Mouse (Mus musculus): ENCODE data around the gene Dpf3.

The Dpf3 gene

GRCm38 (mm10) chr12:83301616-83302319 is 185.7 kb downstream of the Dpf3 start:
- DNase-seq (ENCODE audit: inconsistent age in 2 of 2, low spot score in 1 of 2) = peak; percentile 83 to 92

DNA sequence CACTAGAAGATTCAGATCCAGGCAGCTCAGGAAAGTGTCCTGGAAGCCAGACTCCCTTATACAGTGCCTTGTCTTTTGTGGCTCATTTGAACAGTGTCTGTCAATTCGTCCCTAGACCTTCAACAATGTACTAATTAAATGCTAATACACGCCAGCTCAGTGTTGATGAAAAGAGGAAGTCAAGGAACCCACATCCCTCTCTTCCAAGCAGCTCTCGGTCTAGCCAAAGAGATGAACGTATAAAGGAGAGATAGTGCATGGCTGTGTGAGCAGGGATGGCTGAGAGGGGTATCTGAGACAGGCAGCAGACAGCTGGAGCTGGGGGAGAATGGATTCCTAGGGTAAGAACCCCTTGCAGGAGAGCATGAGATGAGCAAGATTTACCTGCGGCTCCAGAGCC is 189.2 kb downstream of the Dpf3 start:
- no peak for DNase-seq (ENCODE audit: inconsistent age in 2 of 2, low spot score in 1 of 2)

- DNase-seq (ENCODE audit: inconsistent age in 2 of 2, low spot score in 1 of 2) = no peak
These were observed 192.5 kb downstream of the Dpf3 start for GRCm38 (mm10) chr12:83295031-83295430.

DNA sequence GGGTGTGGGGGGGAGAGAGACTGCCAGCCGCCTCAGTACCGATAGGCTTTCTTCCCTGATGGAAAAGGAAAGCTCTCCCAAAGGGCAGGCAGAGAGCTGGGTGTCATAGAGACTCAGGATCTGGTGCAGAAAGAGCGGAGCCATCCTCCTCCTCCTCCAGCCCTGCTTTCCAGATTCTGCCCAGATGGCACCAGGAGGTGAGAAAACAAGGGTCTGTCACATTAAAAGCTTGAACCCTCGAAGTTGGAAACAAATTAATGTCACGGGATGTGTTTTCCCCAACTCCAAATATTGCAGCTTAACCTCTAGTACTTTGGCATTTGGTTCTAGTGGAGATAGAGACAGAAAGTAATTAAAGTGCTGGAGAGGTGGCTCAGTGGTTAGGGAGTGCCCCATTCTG is 195.6 kb downstream of the Dpf3 start:
- no peak for DNase-seq (ENCODE audit: inconsistent age in 2 of 2, low spot score in 1 of 2)

GRCm38 (mm10) chr12:83286496-83287492 is 200.7 kb downstream of the Dpf3 start:
- no peak for DNase-seq (ENCODE audit: inconsistent age in 2 of 2, low spot score in 1 of 2)

DNA sequence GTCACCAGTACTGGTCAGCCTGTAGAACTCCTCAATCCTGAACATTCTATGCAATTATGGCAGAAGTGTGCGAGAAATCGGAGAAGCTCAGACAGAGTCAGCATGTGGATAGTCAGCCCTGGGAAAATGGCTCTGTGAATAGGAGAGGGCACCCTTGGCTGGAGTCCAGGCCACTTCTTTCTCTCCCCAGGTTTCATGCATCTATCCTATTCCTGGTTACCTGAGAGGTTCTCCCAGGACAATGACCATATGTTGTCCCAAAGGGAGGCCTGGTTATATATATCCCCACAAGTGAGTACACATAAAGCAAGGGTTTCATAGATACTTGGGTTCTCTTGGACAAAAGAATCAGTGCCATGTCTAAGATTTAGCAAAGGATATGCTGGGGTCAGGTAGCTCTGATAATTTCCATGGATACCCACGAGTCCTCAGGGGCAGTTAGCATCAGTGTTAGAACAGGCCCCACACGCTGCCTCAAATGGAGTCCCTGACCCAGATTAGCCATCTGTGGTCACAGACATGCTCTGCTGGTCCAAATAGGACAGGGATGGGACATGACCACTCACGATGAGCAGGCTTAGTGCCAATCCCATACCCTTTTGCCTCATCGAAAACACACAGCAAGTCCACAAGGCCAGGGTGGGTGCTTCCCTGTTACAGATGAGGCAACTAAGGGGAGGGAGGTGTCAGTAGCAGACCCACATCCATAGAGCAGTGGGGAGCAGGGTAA is 203.8 kb downstream of the Dpf3 start:
- no peak for DNase-seq (ENCODE audit: inconsistent age in 2 of 2, low spot score in 1 of 2)

DNA sequence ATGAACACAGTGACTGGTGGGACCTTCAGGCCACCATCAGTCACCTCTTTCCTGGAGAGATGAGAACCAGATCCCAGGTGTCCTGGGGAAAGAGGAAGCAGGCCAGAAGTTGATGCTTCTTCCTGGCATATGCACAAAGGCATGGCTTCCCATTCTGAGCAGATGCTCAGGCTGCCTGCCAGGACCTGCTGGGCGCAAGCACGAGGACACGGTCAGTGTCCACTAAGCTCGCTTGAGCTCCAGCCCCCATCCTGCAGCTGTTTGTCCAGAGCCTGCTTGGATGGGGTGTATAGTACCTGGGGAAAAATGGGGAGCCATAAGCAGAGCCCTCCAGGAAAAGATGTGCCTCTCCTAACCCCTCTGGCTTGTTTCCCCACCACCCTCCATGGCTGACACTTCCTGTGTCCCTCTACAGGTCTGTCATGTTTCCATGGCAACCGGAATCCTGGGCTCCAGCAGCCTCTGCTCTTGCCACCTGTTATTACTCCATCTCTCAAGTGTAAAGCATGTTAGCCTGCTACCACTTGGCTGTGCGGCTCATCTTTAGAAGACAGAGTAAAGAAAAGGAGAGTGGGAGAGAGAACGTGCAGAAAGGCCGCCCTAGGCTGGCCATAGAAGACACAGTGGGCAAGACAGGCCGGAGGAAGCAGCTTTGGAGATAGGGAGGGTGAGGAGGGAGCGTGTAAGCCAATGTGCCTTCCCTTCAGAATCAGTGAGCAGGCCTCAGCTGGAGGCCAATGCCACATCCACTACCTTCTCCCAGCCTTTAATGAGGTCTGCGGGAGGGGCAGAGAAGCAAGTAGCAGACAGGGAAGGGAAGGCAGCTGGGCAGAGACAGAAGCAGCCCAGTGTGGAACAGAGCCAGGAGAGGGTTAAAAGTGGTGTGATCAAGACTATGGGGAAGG is 209.7 kb downstream of the Dpf3 start:
- DNase-seq (ENCODE audit: inconsistent age in 2 of 2, low spot score in 1 of 2) = no peak

DNA sequence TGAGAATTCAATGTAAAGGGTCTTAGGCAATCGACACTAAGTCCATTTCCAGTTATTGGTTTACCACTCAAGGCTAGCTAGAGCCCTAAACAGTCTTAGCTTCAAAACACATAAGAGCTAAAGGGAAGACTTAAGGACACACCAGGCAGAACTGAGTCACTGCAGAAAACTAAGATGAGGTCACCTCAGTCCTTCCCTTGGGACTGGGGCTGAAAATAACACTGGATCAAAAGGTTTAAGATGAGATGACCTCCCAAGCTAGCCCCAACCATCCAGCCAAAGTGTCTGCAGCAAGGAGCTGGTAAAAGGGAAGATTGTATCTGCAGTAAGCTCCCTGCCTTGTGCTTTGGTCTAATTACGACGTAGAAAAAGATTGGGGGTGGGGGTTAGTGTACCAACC is 216.3 kb downstream of the Dpf3 start:
- peak; percentile 13 to 80 for DNase-seq (ENCODE audit: inconsistent age in 2 of 2, low spot score in 1 of 2)

GRCm38 (mm10) chr12:83268504-83268922 is 219.0 kb downstream of the Dpf3 start:
- peak; percentile 19 to 68 for DNase-seq (ENCODE audit: inconsistent age in 2 of 2, low spot score in 1 of 2)

DNA sequence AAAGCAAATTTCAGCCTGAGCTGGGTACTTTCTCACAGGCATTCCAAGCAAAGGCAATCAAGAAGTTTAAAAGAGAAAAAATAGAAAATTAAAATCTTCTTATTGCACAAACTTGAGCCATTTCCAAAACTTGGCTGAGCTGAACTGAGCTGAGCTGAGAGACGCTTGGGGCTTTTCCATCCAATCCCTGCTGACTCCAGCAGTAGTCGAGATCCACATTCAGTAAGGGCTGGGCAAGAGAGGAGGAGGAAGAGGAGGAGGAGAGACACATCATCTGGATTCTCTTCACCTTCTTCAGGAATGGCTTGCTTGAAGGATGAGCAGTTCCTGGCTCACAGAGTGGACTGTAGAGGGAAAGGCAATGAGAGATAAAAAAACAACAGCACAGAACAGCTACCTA is 227.0 kb downstream of the Dpf3 start:
- DNase-seq (ENCODE audit: inconsistent age in 2 of 2, low spot score in 1 of 2) = no peak

DNA sequence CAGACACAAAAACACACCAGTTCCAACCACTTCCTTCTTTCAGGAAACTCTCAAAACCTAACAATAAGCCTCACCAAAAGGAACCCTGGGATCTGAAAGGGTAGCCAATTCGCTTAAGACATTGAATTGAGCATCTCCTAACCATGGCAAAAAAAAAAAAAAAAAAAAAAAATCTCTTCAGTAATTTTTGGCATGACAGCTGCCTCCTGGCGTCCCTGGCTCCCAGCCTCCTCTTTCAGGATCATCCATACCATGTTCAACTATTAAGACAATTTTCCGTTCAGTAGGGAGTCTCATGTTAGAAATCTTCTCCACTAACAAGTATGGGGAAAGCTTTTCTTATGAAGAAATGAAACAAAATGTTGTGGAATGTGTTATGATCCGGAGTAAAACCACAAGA is 233.1 kb downstream of the Dpf3 start:
- DNase-seq (ENCODE audit: inconsistent age in 2 of 2, low spot score in 1 of 2) = no peak

DNA sequence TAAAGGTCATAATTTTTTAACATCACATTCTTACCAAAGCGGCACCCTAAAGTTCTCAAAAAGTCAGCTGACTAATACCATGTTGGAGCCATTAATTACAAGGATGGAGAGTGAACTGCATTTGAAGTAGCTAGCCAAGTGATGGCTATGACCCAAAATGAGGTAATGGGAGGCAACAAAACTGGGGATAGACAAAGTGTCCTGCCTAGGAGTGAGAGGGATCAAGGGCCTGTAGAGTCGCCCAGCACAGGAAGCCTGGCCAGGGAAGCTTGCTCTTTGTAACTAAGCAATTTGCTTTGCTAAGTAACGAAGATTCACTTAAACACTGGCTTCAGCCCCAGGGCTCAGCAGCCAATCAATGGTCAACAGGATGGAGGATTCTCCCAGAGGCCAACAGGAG is 238.4 kb downstream of the Dpf3 start:
- no peak for DNase-seq (ENCODE audit: inconsistent age in 2 of 2, low spot score in 1 of 2)

GRCm38 (mm10) chr12:83248636-83249035 is 238.9 kb downstream of the Dpf3 start:
- DNase-seq (ENCODE audit: inconsistent age in 2 of 2, low spot score in 1 of 2) = no peak

DNA sequence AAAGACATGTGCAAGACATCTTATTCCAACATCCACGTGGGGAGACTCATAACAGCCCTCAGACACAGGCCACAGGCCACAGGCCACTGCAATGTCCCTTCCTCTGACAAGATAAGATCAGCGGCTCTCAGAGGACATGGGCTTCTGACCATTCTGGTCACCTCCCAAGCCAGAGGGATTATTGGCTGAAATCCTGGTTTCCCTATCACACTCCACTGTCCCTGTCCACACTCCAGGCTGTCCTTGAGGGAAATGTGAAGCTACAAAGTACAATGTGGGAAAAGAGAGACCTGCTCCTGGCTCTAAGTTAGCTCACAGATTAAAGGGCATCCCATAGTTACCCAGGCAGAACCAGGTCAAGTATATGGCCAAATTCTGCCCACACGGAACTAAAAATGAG is 239.8 kb downstream of the Dpf3 start:
- DNase-seq (ENCODE audit: inconsistent age in 2 of 2, low spot score in 1 of 2) = no peak

DNA sequence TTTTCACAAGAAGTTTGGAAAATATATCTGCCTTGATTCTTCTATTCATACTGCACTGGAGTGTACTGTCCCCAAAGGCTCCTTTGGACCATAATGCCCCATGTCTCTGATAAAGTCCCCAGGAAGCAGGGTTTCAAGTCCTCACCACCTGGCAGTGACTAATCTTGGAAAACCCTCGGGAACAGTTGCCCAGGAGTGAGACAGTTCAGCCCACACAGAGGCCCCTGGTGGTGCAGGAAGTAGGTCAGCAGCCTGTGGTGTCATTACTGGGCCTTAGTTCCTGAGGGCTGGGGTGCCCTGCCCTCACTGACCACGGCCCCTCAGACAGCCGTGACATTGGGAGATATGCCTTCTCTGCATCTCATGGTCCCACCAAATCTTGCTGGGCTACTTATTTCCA is 246.5 kb downstream of the Dpf3 start:
- DNase-seq (ENCODE audit: inconsistent age in 2 of 2, low spot score in 1 of 2) = no peak

DNA sequence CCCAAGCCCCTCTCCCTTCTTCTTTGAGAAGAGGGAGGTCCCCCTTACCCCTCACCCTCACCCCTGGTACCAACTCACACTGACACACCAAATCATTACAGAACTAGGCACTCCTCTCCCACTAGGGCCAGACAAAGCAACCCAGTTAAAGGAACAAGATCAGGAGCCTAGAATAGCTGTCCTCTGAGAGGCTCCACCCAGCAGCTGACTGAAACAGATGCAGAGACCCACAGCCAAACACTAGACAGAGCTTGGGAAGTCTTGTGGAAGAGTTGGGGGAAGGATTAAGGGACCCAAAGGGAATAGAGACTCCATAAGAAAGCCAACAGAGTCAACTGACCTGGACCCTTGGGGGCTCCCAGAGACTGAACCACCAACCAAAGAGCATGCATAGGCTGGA is 246.9 kb downstream of the Dpf3 start:
- no peak for DNase-seq (ENCODE audit: inconsistent age in 2 of 2, low spot score in 1 of 2)

DNA sequence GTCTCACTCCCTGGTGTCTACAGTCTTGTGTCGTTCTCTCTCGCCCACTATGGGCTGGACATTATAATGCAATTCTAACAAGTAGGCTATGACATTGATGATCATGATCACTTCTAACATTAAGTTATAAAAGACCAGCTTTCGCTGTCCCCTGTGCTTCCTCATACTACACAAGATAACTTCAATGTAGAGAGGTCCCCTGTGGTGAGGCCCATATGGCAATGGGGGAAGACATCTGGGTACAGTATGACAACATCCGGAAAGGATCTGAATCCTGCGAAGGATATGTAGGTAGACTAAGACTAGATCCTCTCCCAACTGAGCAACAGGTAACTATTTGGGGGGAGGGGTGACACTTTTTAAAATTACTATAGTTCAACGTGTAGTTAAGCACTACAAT is 251.7 kb downstream of the Dpf3 start:
- no peak for DNase-seq (ENCODE audit: inconsistent age in 2 of 2, low spot score in 1 of 2)

GRCm38 (mm10) chr12:83234981-83235380 is 252.5 kb downstream of the Dpf3 start:
- DNase-seq (ENCODE audit: inconsistent age in 2 of 2, low spot score in 1 of 2) = no peak

- no peak for DNase-seq (ENCODE audit: inconsistent age in 2 of 2, low spot score in 1 of 2)
These were observed 253.9 kb downstream of the Dpf3 start for GRCm38 (mm10) chr12:83233651-83234050.

DNA sequence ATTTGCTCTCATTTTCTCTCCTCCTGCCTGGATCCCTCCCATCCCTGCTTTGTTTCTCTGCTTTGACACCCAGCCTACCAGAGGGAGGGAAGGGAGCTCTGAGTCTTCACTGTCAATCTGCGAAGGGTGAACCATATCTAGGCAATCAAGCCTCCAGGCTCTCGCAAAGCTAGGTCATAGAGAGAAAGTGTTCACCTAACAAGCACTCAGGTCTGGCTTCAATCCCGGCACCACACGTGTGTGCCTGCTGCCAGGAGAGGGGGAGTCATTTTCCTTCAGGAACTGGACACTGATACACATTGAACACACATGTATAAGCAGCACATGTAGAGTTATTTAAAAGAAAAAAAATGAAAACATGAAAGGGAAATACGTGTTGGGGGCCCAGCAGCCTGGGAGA is 254.6 kb downstream of the Dpf3 start:
- no peak for DNase-seq (ENCODE audit: inconsistent age in 2 of 2, low spot score in 1 of 2)

DNA sequence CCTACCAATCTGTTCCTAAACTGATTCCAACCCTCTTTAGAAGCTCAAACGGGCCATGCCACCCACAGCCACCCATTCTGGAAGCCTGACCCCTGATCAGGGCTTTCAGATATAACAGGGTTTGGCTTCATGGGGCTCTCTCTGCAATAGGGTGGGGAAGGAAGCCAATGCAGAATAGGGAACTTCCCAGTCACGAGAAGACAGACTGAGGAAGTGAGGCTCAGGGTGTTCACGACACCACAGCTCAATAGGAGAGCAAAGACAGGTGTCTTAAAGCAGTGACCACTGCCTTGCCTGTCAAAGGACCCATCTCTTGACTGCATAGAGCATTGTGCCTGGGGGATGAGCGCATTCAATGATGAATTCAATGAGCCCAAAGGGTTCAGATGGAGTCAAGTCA is 256.3 kb downstream of the Dpf3 start:
- no peak for DNase-seq (ENCODE audit: inconsistent age in 2 of 2, low spot score in 1 of 2)
